Mouse (Mus musculus): ENCODE measurements at regions not wholly inside any gene's neighbourhood (a gene's known extent, or its start where the extent isn't known, plus 50 kb on each side); places are given as distances from the start of the nearest gene placed in this dataset.
A peak's percentile ranks its signal among the peaks of the same experiment; 100 is the strongest.

- no peak for DNase-seq (ENCODE audit: low read depth, low spot score)
Measured at GRCm38 (mm10) chr7:71289702-71290101, 61.6 kb downstream of the Gm10295 start.

- DNase-seq (ENCODE audit: low read depth, low spot score), result no peak
Measured at GRCm38 (mm10) chr7:71289266-71289665, 62.0 kb downstream of the Gm10295 start.

DNA sequence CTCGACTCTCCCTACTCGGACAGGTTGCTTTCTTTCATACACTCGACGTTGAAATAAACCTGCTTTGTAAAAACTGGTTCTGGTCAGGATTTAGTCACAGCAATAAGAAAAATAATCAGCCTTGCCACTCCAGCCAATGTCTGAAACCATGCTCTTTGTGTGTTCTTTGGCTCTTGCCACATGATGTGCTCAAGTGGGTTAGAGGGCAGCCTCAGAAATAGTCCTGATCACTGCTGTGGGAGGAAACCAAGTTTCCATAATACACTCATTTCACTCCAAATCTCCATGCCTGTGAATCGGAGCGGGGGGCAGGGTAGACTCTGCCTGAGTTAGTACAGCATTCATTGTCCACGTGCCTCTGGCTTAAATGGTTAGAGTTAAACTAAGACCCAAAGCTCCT, 63.8 kb downstream of the Gm10295 start:
- DNase-seq (ENCODE audit: low read depth, low spot score), result no peak

- no peak for DNase-seq (ENCODE audit: low read depth, low spot score)
Measured at GRCm38 (mm10) chr7:71284246-71284645, 67.0 kb downstream of the Gm10295 start.

DNA sequence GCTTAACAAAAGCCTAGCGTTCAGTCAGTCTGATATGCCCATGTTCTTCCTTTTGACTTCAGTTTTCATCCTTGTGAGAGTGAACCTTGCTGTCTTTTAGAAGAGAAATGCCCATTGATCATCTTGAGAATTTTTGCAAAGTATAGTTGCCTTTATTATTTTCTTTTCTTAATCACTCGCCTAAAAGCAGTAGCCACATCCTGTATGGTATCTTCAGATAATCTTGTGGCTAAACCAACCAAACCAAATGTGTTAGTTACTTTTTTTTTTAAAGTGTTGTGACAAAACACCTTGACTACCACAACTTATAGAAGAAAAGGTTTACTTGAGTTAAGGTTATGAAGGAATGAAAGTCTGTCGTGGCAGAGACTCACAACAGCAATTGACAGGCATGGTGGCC, 67.9 kb downstream of the Gm10295 start:
- DNase-seq (ENCODE audit: low read depth, low spot score), result no peak

- DNase-seq (ENCODE audit: low read depth, low spot score), result no peak
Measured at GRCm38 (mm10) chr7:71266101-71266500, 85.2 kb downstream of the Gm10295 start.

- no peak for DNase-seq (ENCODE audit: low read depth, low spot score)
Measured at GRCm38 (mm10) chr7:71264115-71264514, 87.2 kb downstream of the Gm10295 start.

- no peak for DNase-seq (ENCODE audit: low read depth, low spot score)
Measured at GRCm38 (mm10) chr7:71249669-71250068, 101.6 kb downstream of the Gm10295 start.

DNA sequence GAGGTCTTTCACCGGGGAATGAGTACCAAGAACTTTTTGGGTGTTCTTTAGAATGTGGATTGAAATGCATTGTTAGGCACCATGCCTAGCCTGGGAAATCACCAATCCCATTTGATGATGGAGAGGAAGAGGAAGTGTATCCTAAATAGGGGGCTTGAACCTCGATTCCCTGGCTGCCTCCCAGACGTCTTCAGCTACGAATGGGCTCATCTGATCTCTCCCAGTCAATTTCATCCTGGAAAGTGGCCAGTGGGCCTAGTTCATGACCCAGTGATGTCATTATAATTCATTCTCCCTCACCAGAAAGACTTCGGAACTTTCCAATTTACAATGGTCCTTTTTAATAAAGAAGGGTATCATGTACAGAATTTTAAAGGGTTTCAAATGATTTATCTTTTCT, 102.1 kb downstream of the Gm10295 start:
- no peak for DNase-seq (ENCODE audit: low read depth, low spot score)

DNA sequence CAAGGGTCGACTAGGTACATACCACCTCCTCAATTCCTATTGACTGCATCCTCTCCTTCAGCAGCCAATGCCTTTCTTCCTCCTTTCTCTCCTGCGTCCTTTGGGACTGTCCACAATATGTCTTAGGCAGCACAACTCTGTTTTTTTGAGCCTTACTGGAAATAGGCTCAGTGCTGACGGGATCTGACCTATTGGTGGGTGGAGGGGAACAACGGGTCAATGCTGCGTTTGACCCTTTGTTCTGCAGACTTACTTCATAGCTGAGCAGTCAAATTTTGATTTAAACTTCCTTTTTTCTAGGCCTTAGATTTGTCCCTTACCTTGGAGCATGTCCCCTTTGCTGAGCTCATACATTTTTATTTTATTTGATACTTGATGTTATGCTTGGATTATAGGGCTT, 103.4 kb downstream of the Gm10295 start:
- no peak for DNase-seq (ENCODE audit: low read depth, low spot score)

GRCm38 (mm10) chr7:71242379-71242911, 108.8 kb downstream of the Gm10295 start:
- DNase-seq (ENCODE audit: low read depth, low spot score), result peak; percentile 13

DNA sequence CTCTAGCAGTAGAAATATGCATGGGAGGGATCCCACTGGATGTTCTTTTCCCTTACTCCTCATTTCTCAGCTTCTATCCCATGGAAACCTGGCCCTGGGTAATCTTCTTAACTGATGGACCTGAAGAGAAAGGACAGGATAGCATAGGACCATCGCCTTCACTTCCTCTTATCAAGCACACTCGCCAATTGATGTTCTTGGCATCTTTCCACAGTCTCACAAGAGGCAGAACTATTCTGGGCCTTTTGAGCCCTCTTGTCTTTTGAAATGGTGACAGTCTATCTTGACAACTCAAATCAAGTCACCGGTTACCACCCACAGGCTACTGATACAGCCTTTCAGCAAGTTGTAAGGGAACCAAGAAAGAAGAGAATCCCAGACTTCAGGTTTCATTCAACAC, 112.1 kb downstream of the Gm10295 start:
- DNase-seq (ENCODE audit: low read depth, low spot score), result no peak

GRCm38 (mm10) chr7:71236334-71236733, 115.0 kb downstream of the Gm10295 start:
- DNase-seq (ENCODE audit: low read depth, low spot score), result no peak

GRCm38 (mm10) chr7:71234176-71234769, 117.0 kb downstream of the Gm10295 start:
- no peak for DNase-seq (ENCODE audit: low read depth, low spot score)

GRCm38 (mm10) chr7:71232821-71233815, 118.2 kb downstream of the Gm10295 start:
- no peak for DNase-seq (ENCODE audit: low read depth, low spot score)

- no peak for DNase-seq (ENCODE audit: low read depth, low spot score)
Measured at GRCm38 (mm10) chr7:71230901-71231477, 120.3 kb downstream of the Gm10295 start.

DNA sequence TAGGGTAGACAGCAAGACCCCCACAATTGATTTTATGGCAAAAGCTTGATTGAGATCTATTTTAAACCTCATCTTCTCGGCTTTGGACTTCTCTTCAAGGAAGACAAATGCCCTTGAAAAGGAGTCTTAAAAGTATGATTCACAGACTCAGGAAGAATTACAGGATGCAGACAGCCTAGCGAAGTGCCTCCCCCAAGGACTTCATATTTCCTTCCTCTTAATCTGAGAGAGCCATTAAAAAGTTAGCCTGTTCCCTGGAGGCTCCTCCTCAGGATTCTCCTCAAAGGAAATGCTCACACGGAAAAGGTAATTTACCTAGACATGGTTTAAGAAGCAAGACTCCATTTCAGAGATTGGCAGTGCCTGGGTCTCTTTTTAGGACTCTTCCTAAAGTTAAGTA, 122.1 kb downstream of the Gm10295 start:
- no peak for DNase-seq (ENCODE audit: low read depth, low spot score)

DNA sequence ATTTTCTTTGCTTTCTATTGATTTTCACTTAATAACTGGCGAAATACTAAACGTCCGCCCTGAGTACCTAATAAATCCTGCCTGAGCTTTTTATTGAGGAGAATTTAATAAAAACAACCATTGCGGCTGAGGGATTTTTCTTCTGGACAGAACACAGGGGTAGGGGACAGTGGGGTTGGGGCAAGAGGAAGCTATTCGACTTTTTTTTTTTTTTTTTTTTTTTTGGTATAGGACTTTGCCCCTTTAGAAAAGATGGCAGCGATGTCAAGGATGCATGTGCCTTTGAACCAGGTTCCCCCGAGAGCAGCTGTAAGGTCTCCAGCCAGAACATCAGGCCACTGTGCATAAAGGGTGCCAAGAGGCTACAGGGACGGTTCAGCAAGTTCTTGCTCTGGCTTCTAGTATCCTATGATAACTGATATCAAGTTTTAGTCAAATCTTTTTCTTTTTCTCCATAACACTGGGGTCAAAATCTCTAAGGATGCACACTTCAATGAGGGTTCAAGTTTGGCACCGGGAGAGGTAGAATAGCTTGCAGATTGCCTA, 126.9 kb downstream of the Gm10295 start:
- no peak for DNase-seq (ENCODE audit: low read depth, low spot score)

GRCm38 (mm10) chr7:71223513-71224319, 127.6 kb downstream of the Gm10295 start:
- DNase-seq (ENCODE audit: low read depth, low spot score), result no peak

- no peak for DNase-seq (ENCODE audit: low read depth, low spot score)
Measured at GRCm38 (mm10) chr7:71217344-71217743, 133.9 kb downstream of the Gm10295 start.

GRCm38 (mm10) chr7:71216808-71217207, 134.5 kb downstream of the Gm10295 start:
- no peak for DNase-seq (ENCODE audit: low read depth, low spot score)

All from CD4-positive helper T cell, adult 2 months (primary cell).